Mouse (Mus musculus): ENCODE measurements around the gene Ctsd.

- TF ChIP-seq POLR2A (IDR thresholded peaks at IDR 0.05; ENCODE audit: low read depth, low read length): no peak
- TF ChIP-seq EP300 (IDR thresholded peaks at IDR 0.05; ENCODE audit: low read length): no peak
- no peak for TF ChIP-seq TBP (conservative IDR thresholded peaks at IDR 0.05; ENCODE audit: low read depth, low read length)
- no peak for TF ChIP-seq KAT2A (IDR thresholded peaks at IDR 0.05; ENCODE audit: insufficient replicate concordance, low read length)
- no peak for TF ChIP-seq CTCF (conservative IDR thresholded peaks at IDR 0.05 in 1 of 2, IDR thresholded peaks at IDR 0.05 in 1 of 2; ENCODE audit: low read depth in 2 of 2, low read length in 2 of 2)
- no peak for TF ChIP-seq MAX (IDR thresholded peaks at IDR 0.05; ENCODE audit: low read length)
- TF ChIP-seq MAFK (IDR thresholded peaks at IDR 0.05; ENCODE audit: insufficient replicate concordance, low read length): no peak
Observed at GRCm38 (mm10) chr7:142382567-142382966, 5.3 kb downstream of the Ctsd start, which contains the start of gene Gm49369.

Measured in CH12.LX (cell line).